Mouse (Mus musculus) hindbrain, embryonic 16.5 days (tissue): ENCODE data around the gene Krt34. TPM values are rescaled to one million over a fixed set of nuclear protein-coding genes. Genes with fewer than 3 reads are reported as not detected.
A peak's percentile ranks its signal among the peaks of the same experiment; 100 is the strongest.

ENCODE experiments used
- ATAC-seq: fragments of 200-750 bp; cut with Nextera tagmentation; 2 replicates; pipeline ENCODE4 v1.8.0; 2017; ENCODE audit warnings: moderate TSS enrichment, moderate library complexity
- H3K27ac ChIP-seq: fragments of 300-500 bp; sonication (generic); 2 replicates; pipeline ENCODE4 v1.5.1; 2014; ENCODE audit warnings: low read depth, mild to moderate bottlenecking, control low read depth, low read length, moderate library complexity
- H3K27me3 ChIP-seq: fragments of 300-500 bp; sonication (generic); replicated peaks from 2 replicates; pipeline ENCODE4 v1.6.1; 2014; ENCODE audit warnings: low read length; ENCODE audit not compliant: control insufficient read depth, insufficient read depth
- H3K36me3 ChIP-seq: fragments of 300-500 bp; sonication (generic); 2 replicates; pipeline ENCODE4 v1.6.1; 2014; ENCODE audit warnings: mild to moderate bottlenecking, low read length, moderate library complexity, mixed read lengths; ENCODE audit not compliant: control insufficient read depth, insufficient read depth
- H3K4me1 ChIP-seq: fragments of 300-500 bp; sonication (generic); 2 replicates; pipeline ENCODE4 v1.6.1; 2014; ENCODE audit warnings: low read depth, low read length; ENCODE audit not compliant: control insufficient read depth, insufficient read depth
- H3K4me2 ChIP-seq: fragments of 300-500 bp; sonication (generic); 2 replicates; pipeline ENCODE4 v1.6.1; 2014; ENCODE audit warnings: mild to moderate bottlenecking, low read length, control low read depth, moderate library complexity
- H3K4me3 ChIP-seq: fragments of 300-500 bp; sonication (generic); 2 replicates; pipeline ENCODE4 v1.5.1; 2014; ENCODE audit warnings: mild to moderate bottlenecking, low read length, control low read depth, moderate library complexity
- H3K9ac ChIP-seq: fragments of 300-500 bp; sonication (generic); 2 replicates; pipeline ENCODE4 v1.6.1; 2014; ENCODE audit warnings: low read depth, mild to moderate bottlenecking, control low read depth, low read length, moderate library complexity
- H3K9me3 ChIP-seq: fragments of 300-500 bp; sonication (generic); 2 replicates; pipeline ENCODE4 v1.6.1; 2014; ENCODE audit warnings: mild to moderate bottlenecking, low read length, moderate library complexity; ENCODE audit not compliant: control insufficient read depth
- WGBS: fragments of 180-500 bp; shearing (Covaris S2); extraction: QIAGEN DNeasy Blood & Tissue Kit; methylation state at CpG from one replicate; pipeline ENCODE4 v1.1.7; 2014; 5-methylcytosine and 5-hydroxymethylcytosine counted together
- polyA plus RNA-seq: library from polyadenylated mRNA; unstranded; fragments of >200 nt; fragmentation: Nextera tagmentation; extraction: Ambion mirVana; gene quantifications from 2 replicates; pipeline ENCODE4 v1.2.1, GENCODE M21; 2015

Krt34 gene
- polyA plus RNA-seq, 1 experiment from 2014 or later: not detected

GRCm38 (mm10) chr11:100008336-100008735, 33.0 kb downstream of the Krt34 start:
- 86% methylated on average over 5 of the region's 5 CpGs for WGBS

GRCm38 (mm10) chr11:100006624-100007023, 34.7 kb downstream of the Krt34 start:
- H3K4me2 ChIP-seq: no peak overlapping the region

More at GRCm38 (mm10) chr11:100008336-100008735, 33.0 kb downstream of the Krt34 start:
- Histone ChIP-seq H3K9ac (no peak overlapping the region), H3K4me2 (no peak overlapping the region), H3K27me3 (no peaks in the 10 kb centered on the region), H3K36me3 (no peaks in the 10 kb centered on the region), H3K4me1 (no peaks in the 10 kb centered on the region), H3K4me3 (no peak overlapping the region), H3K27ac (no peak overlapping the region), H3K9me3 (no peaks in the 10 kb centered on the region)
- no peak for ATAC-seq

GRCm38 (mm10) chr11:100005905-100006304, 35.4 kb downstream of the Krt34 start:
- Histone ChIP-seq H3K4me2 (no peak overlapping the region), H3K9me3 (0 out of 2 replicates have a peak, but pooled peaks cover 3% of the 10 kb centered on the region), H3K36me3 (no peaks in the 10 kb centered on the region), H3K4me3 (no peak overlapping the region), H3K9ac (no peak overlapping the region), H3K27me3 (no peaks in the 10 kb centered on the region), H3K27ac (no peak overlapping the region), H3K4me1 (no peaks in the 10 kb centered on the region)
- 91% methylated on average over 8 of the region's 8 CpGs for WGBS
- ATAC-seq: no peak

More at GRCm38 (mm10) chr11:100006624-100007023, 34.7 kb downstream of the Krt34 start:
- 54% methylated on average over 3 of the region's 3 CpGs for WGBS
- H3K27ac ChIP-seq: no peak overlapping the region
- no peak for ATAC-seq
- no peak overlapping the region for H3K9ac ChIP-seq
- no peaks in the 10 kb centered on the region for H3K27me3 ChIP-seq
- no peaks in the 10 kb centered on the region for H3K36me3 ChIP-seq
- no peaks in the 10 kb centered on the region for H3K4me1 ChIP-seq
- H3K4me3 ChIP-seq: no peak overlapping the region
- 0 out of 2 replicates have a peak, but pooled peaks cover 3% of the 10 kb centered on the region for H3K9me3 ChIP-seq

GRCm38 (mm10) chr11:100004846-100005245, 36.5 kb downstream of the Krt34 start:
- Histone ChIP-seq H3K4me3 (no peak overlapping the region), H3K4me2 (no peak overlapping the region), H3K27me3 (no peaks in the 10 kb centered on the region), H3K9me3 (0 out of 2 replicates have a peak, but pooled peaks cover 3% of the 10 kb centered on the region), H3K4me1 (no peaks in the 10 kb centered on the region), H3K36me3 (no peaks in the 10 kb centered on the region), H3K27ac (no peak overlapping the region), H3K9ac (no peak overlapping the region)
- 25% methylated on average over 6 of the region's 6 CpGs for WGBS
- ATAC-seq: no peak

- Histone ChIP-seq H3K4me2 (no peak overlapping the region), H3K9ac (no peak overlapping the region), H3K27ac (no peak overlapping the region), H3K4me3 (no peak overlapping the region), H3K4me1 (no peaks in the 10 kb centered on the region), H3K36me3 (no peaks in the 10 kb centered on the region), H3K9me3 (0 out of 2 replicates have a peak, but pooled peaks cover 3% of the 10 kb centered on the region), H3K27me3 (no peaks in the 10 kb centered on the region)
- no peak for ATAC-seq
- 95% methylated on average over 7 of the region's 7 CpGs for WGBS
These were observed 42.3 kb downstream of the Krt34 start for GRCm38 (mm10) chr11:99999091-99999490.

GRCm38 (mm10) chr11:99994384-99994661, 47.0 kb downstream of the Krt34 start:
- no peak overlapping the region; the same call in 1 of the 2 replicates for H3K9ac ChIP-seq
- H3K4me2 ChIP-seq: no peak overlapping the region; the same call in 1 of the 2 replicates
- H3K4me1 ChIP-seq: no peaks in the 10 kb centered on the region
- H3K27ac ChIP-seq: no peak overlapping the region
- no peaks in the 10 kb centered on the region for H3K36me3 ChIP-seq
- no peak overlapping the region for H3K4me3 ChIP-seq
- 66% methylated on average over 4 of the region's 4 CpGs for WGBS
- no peak for ATAC-seq
- no peaks in the 10 kb centered on the region for H3K27me3 ChIP-seq
- no peaks in the 10 kb centered on the region for H3K9me3 ChIP-seq

- peak within 1 kb of the TSS; percentile 52 for H3K4me2 ChIP-seq
- no peaks in the 10 kb centered on the region for H3K27me3 ChIP-seq
- WGBS: 28% methylated on average over 24 of the region's 26 CpGs
- no peaks in the 10 kb centered on the region for H3K4me1 ChIP-seq
- peak within 1 kb of the TSS; percentile 56 for H3K9ac ChIP-seq
- no peak for ATAC-seq
- H3K4me3 ChIP-seq: peak within 1 kb of the TSS; percentile 24
- H3K27ac ChIP-seq: no peak within 1 kb of the TSS
- no peaks in the 10 kb centered on the region for H3K9me3 ChIP-seq
- H3K36me3 ChIP-seq: no peaks in the 10 kb centered on the region
These were observed 47.6 kb downstream of the Krt34 start, which contains the start of gene Krtap17-1 for GRCm38 (mm10) chr11:99993620-99994383. Gene Krtap17-1, minus strand, starts transcription at chr11:99993994.

GRCm38 (mm10) chr11:99990571-99990970, 50.8 kb downstream of the Krt34 start:
- no peaks in the 10 kb centered on the region for H3K36me3 ChIP-seq
- no peaks in the 10 kb centered on the region for H3K27me3 ChIP-seq
- WGBS: 68% methylated on average over 3 of the region's 3 CpGs
- no peaks in the 10 kb centered on the region for H3K9me3 ChIP-seq
- ATAC-seq: no peak
- no peak overlapping the region for H3K27ac ChIP-seq
- H3K4me1 ChIP-seq: peaks cover 4% of the 10 kb centered on the region; the same call in 1 of the 2 replicates
- no peak overlapping the region for H3K4me3 ChIP-seq
- no peak overlapping the region for H3K4me2 ChIP-seq
- no peak overlapping the region for H3K9ac ChIP-seq

GRCm38 (mm10) chr11:99989881-99990405, 51.4 kb downstream of the Krt34 start:
- no peaks in the 10 kb centered on the region for H3K27me3 ChIP-seq
- 85% methylated on average over 6 of the region's 6 CpGs for WGBS
- no peak overlapping the region for H3K9ac ChIP-seq
- ATAC-seq: no peak
- H3K4me3 ChIP-seq: no peak overlapping the region
- no peak overlapping the region for H3K27ac ChIP-seq
- H3K4me1 ChIP-seq: peaks cover 4% of the 10 kb centered on the region; the same call in 1 of the 2 replicates
- H3K4me2 ChIP-seq: no peak overlapping the region
- H3K36me3 ChIP-seq: no peaks in the 10 kb centered on the region
- H3K9me3 ChIP-seq: no peaks in the 10 kb centered on the region
